Mouse (Mus musculus) lung, embryonic 16.5 days (tissue): ENCODE measurements around the gene Mtfp1. TPM values are rescaled to one million over a fixed set of nuclear protein-coding genes. Genes with fewer than 3 reads are reported as not detected.
"Not testable (repeated sequence)": the region's sequence is repeated elsewhere in the genome, so short reads cannot be mapped to it uniquely, and the experiment has no call there.

ENCODE experiments used
- ATAC-seq: fragments of 200-750 bp; cut with Nextera tagmentation; 2 replicates; pipeline ENCODE4 v1.8.0; 2017; ENCODE audit warnings: low read depth, mild to moderate bottlenecking, moderate library complexity
- H3K27ac ChIP-seq: fragments of 300-500 bp; sonication (generic); 2 replicates; pipeline ENCODE4 v1.5.1; 2014; ENCODE audit warnings: mild to moderate bottlenecking, control low read depth, low read length
- H3K27me3 ChIP-seq: fragments of 300-500 bp; sonication (generic); 2 replicates; pipeline ENCODE4 v1.6.1; 2014; ENCODE audit warnings: low read depth, low read length, mixed read lengths; ENCODE audit not compliant: control insufficient read depth, insufficient read depth
- H3K36me3 ChIP-seq: fragments of 300-500 bp; sonication (generic); 2 replicates; pipeline ENCODE4 v1.6.1; 2014; ENCODE audit warnings: low read length; ENCODE audit not compliant: control insufficient read depth, insufficient read depth
- H3K4me1 ChIP-seq: fragments of 300-500 bp; sonication (generic); replicated peaks from 2 replicates; pipeline ENCODE4 v1.6.1; 2014; ENCODE audit warnings: low read length, mixed read lengths; ENCODE audit not compliant: control insufficient read depth, insufficient read depth
- H3K4me2 ChIP-seq: fragments of 300-500 bp; sonication (generic); 2 replicates; pipeline ENCODE4 v1.6.1; 2014; ENCODE audit warnings: low read depth, low read length, control low read depth
- H3K4me3 ChIP-seq: fragments of 300-500 bp; sonication (generic); 2 replicates; pipeline ENCODE4 v1.5.1; 2014; ENCODE audit warnings: mild to moderate bottlenecking, low read length, control low read depth
- H3K9ac ChIP-seq: fragments of 300-500 bp; sonication (generic); 2 replicates; pipeline ENCODE4 v1.6.1; 2014; ENCODE audit warnings: low read length, control low read depth
- H3K9me3 ChIP-seq: fragments of 300-500 bp; sonication (generic); 2 replicates; pipeline ENCODE4 v1.6.1; 2016; ENCODE audit warnings: low read length; ENCODE audit not compliant: control insufficient read depth
- WGBS: fragments of 180-500 bp; shearing (Covaris S2); extraction: QIAGEN DNeasy Blood & Tissue Kit; methylation state at CpG from one replicate; pipeline ENCODE4 v1.1.7; 2014; 5-methylcytosine and 5-hydroxymethylcytosine counted together
- polyA plus RNA-seq: library from polyadenylated mRNA; unstranded; fragments of >200 nt; fragmentation: Nextera tagmentation; extraction: Ambion mirVana; gene quantifications from 2 replicates; pipeline ENCODE4 v1.2.1, GENCODE M21; 2015

Gene Mtfp1
- polyA plus RNA-seq, 1 experiment from 2014 or later = 9.6 TPM

DNA sequence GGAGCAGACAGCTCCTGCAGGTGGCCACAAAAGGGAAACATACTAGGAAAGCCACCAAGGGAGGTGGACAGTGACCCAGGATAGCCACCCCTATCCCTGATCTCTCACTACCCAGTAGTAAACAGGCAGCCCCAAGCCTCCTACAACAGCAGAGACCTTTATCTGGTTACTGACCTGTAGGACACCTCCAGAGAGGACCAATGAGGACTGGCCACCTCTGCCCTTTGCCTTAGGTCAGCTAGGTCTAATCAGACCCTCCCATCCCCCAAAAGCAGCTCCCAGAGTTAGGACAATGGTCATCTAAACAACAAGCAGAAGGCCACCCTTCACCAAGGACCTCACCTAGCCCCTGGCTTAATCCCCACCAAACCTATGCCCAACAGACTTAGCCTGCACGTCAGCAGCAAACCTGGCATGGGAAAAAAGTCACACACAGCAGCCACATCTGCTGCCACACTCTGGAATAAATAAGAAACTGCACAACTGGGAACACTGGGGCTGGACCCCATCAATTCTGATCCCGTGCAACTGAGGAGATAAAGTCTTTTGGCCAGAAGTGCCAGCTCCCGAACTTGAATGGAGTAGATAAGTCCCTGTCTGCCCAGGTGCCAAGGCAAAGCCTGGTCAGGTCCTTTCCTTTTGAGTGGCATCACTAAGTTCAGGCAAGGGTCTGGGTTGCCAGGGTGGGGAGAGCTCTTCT lies 22.3 kb upstream of the Mtfp1 start:
- Histone ChIP-seq H3K36me3 (no peaks in the 10 kb centered on the region), H3K27ac (no peak overlapping the region), H3K4me1 (peaks cover 14% of the 10 kb centered on the region), H3K4me3 (peak overlapping the region; percentile 59), H3K27me3 (no peaks in the 10 kb centered on the region), H3K9me3 (no peaks in the 10 kb centered on the region), H3K9ac (peak overlapping the region; percentile 69; the same call in 1 of the 2 replicates), H3K4me2 (peak overlapping the region; percentile 88)
- WGBS = 12% methylated on average over 3 of the region's 3 CpGs
- ATAC-seq = no peak

GRCm38 (mm10) chr11:4116458-4117141 lies 21.4 kb upstream of the Mtfp1 start:
- ATAC-seq = no peak
- Histone ChIP-seq H3K27me3 (no peaks in the 10 kb centered on the region), H3K9me3 (no peaks in the 10 kb centered on the region), H3K4me1 (peaks cover 14% of the 10 kb centered on the region), H3K27ac (no peak overlapping the region), H3K4me3 (no peak overlapping the region), H3K9ac (no peak overlapping the region), H3K4me2 (no peak overlapping the region), H3K36me3 (no peaks in the 10 kb centered on the region)
- whole genome bisulfite sequencing = 47% methylated on average over 11 of the region's 11 CpGs

GRCm38 (mm10) chr11:4115407-4115806 lies 20.2 kb upstream of the Mtfp1 start:
- Histone ChIP-seq H3K9ac (no peak overlapping the region), H3K27ac (no peak overlapping the region), H3K9me3 (no peaks in the 10 kb centered on the region), H3K4me2 (no peak overlapping the region), H3K27me3 (no peaks in the 10 kb centered on the region), H3K4me3 (no peak overlapping the region), H3K36me3 (no peaks in the 10 kb centered on the region), H3K4me1 (peaks cover 14% of the 10 kb centered on the region)
- WGBS = 74% methylated on average over 4 of the region's 4 CpGs
- no peak for ATAC-seq

DNA sequence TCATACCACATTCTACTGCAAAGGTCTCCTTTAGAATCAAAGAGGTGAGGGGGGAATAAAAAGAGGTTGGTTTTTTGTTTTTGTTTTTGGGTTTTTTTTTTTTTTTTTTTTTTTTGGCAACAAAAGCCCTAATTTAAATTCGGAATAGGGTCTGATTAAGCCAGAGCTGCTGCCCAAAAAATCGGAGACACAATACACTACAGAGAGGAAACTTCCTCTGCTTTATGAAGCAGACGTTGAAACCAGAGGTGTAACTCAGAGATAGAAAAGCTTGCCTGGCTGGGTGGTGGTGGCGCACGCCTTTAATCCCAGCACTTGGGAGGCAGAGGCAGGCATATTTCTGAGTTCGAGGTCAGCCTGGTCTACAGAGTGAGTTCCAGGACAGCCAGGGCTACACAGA lies 19.3 kb upstream of the Mtfp1 start:
- not testable (repeated sequence) for H3K4me2 ChIP-seq, H3K9ac ChIP-seq, H3K4me3 ChIP-seq, ATAC-seq, H3K27ac ChIP-seq, H3K27me3 ChIP-seq, H3K36me3 ChIP-seq, H3K9me3 ChIP-seq
- 79% methylated on average over 6 of the region's 6 CpGs for WGBS
- peaks cover 14% of the 10 kb centered on the region for H3K4me1 ChIP-seq

DNA sequence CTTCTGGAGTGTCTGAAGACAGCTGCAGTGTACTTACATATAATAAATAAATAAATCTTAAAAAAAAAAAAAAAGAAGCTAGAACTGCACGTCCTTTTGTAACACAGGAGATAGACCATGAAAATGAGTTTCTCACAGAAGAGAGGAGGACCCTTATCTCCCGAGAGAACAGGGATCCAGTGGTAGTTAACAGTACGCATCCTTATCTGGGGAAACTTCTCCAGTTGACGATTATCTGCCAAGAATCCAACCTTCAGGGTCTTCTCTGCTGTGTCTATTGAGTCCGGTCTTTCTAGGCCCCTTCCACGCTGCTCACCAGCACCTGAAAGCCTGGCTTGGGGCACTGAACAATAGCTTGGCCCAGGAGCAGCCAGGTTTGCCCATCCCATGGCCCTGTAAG lies 18.7 kb upstream of the Mtfp1 start:
- Histone ChIP-seq H3K4me3 (no peak overlapping the region), H3K36me3 (no peaks in the 10 kb centered on the region), H3K4me2 (no peak overlapping the region), H3K4me1 (peaks cover 12% of the 10 kb centered on the region), H3K27me3 (no peaks in the 10 kb centered on the region), H3K27ac (no peak overlapping the region), H3K9me3 (no peaks in the 10 kb centered on the region), H3K9ac (no peak overlapping the region)
- 62% methylated on average over 6 of the region's 6 CpGs for WGBS
- ATAC-seq = no peak

GRCm38 (mm10) chr11:4113496-4113895 lies 18.3 kb upstream of the Mtfp1 start:
- no peak overlapping the region for H3K27ac ChIP-seq
- H3K4me3 ChIP-seq = no peak overlapping the region
- no peaks in the 10 kb centered on the region for H3K36me3 ChIP-seq
- no peaks in the 10 kb centered on the region for H3K9me3 ChIP-seq
- no peak overlapping the region for H3K9ac ChIP-seq
- ATAC-seq = no peak
- 72% methylated on average over 4 of the region's 4 CpGs for WGBS
- H3K4me1 ChIP-seq = peaks cover 10% of the 10 kb centered on the region
- no peaks in the 10 kb centered on the region for H3K27me3 ChIP-seq
- no peak overlapping the region for H3K4me2 ChIP-seq

- Histone ChIP-seq H3K4me2 (no peak overlapping the region), H3K27me3 (no peaks in the 10 kb centered on the region), H3K36me3 (no peaks in the 10 kb centered on the region), H3K9ac (no peak overlapping the region), H3K4me1 (peaks cover 4% of the 10 kb centered on the region; the same call in 1 of the 2 replicates), H3K27ac (no peak overlapping the region), H3K9me3 (no peaks in the 10 kb centered on the region), H3K4me3 (no peak overlapping the region)
- WGBS = 82% methylated on average over 6 of the region's 6 CpGs
- ATAC-seq = no peak
Observed at GRCm38 (mm10) chr11:4112861-4113260, 17.6 kb upstream of the Mtfp1 start.

DNA sequence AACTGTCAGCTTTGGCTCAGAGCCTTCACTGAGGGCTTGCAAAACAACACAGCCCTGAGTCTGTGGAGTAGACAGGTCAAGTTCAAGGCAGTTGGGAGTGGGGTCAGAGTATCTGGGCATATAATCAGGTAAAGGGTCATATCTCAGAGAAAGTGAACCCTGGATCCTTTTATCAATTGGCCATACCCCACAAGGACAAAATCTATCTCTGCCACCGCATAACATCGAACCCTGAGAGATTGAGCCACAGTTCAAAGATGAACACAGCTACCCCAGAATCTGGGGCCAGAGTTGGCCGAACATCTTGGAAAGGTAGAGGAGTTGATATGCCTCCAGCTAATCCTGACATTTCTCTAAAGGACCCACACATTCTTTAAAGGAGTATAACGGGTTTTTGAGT lies 16.8 kb upstream of the Mtfp1 start:
- no peak for ATAC-seq
- no peaks in the 10 kb centered on the region for H3K36me3 ChIP-seq
- H3K9me3 ChIP-seq = no peaks in the 10 kb centered on the region
- no peaks in the 10 kb centered on the region for H3K4me1 ChIP-seq
- no peaks in the 10 kb centered on the region for H3K27me3 ChIP-seq
- 77% methylated on average over 4 of the region's 4 CpGs for WGBS
- no peak overlapping the region for H3K4me3 ChIP-seq
- no peak overlapping the region for H3K9ac ChIP-seq
- no peak overlapping the region for H3K4me2 ChIP-seq
- no peak overlapping the region for H3K27ac ChIP-seq

DNA sequence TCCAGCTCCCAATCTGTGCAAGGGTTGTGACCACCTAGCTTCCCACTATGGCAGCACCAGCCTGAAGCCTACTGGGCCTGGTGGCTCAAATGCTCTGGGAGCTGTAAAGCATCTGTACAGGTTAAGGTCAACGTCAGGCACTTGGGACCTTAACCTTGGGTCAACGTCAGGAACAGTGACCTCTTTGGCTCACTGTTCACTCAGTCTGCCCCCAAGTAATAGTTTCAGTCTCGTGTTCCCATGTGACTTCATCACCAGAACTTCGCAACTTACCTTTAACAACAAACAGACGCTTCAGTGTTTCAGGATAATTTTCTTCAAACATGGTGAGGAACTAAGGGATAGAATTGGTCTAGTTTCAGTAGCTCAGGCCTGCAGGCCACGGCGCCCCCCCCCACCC lies 13.4 kb upstream of the Mtfp1 start:
- no peak for ATAC-seq
- no peaks in the 10 kb centered on the region for H3K4me1 ChIP-seq
- H3K27me3 ChIP-seq = no peaks in the 10 kb centered on the region
- WGBS = 77% methylated on average over 7 of the region's 7 CpGs
- H3K27ac ChIP-seq = no peak overlapping the region
- H3K9me3 ChIP-seq = no peaks in the 10 kb centered on the region
- no peak overlapping the region for H3K9ac ChIP-seq
- H3K4me3 ChIP-seq = no peak overlapping the region
- H3K4me2 ChIP-seq = no peak overlapping the region
- no peaks in the 10 kb centered on the region for H3K36me3 ChIP-seq
